Mouse (Mus musculus) frontal cortex, postnatal 10 days (tissue): ENCODE data around the gene Ghdc.
A peak's percentile ranks its signal among the peaks of the same experiment; 100 is the strongest.

ENCODE experiments used
- DNase-seq, 2 experiments: peaks; one replicate each; pipeline ENCODE4 v3.0.0; 2022; ENCODE audit warnings: low spot score in 2 of 2, mixed read lengths in 1 of 2

The Ghdc gene

DNA sequence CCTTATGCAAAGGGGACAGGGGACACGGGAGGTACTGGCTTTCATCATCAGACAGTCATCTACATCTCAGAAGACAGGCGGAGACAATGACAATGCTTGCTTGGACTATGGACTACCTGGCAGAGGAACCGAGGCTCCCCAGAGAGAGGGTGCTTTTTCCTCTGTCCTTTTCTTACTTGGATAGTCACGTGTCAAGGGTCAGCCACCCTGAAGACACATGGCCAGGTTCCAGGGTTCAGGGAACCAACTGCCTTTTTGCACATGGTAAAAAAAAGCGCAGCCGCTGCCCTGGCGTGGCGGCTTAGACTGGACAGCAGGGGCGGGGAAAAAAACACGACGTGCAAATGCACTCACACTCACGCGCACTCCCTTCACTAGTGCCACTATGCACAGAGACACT, 11.8 kb upstream of the Ghdc start:
- DNase-seq = no peak

- DNase-seq = no peak
Observed at GRCm38 (mm10) chr11:100781763-100782475, 11.2 kb upstream of the Ghdc start.

DNA sequence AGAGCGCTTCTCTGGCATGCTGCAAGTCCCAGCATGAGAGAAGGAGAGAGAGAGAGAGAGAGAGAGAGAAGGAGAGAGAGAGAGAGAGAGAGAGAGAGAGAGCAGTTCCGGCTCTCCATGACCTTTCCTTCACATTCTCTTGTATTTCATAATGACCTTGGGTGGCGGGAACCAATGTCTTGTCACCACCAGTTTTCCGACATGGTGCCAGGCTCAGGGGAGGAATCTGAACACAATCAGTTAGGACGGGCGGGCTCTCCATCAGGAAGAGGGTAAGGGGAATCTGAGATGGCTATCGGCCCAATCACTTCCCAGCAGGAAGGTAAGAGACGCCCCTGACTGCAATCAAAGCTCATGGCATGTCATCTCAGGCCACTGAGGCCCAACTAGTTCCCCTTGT, 9.5 kb upstream of the Ghdc start:
- no peak for DNase-seq

DNA sequence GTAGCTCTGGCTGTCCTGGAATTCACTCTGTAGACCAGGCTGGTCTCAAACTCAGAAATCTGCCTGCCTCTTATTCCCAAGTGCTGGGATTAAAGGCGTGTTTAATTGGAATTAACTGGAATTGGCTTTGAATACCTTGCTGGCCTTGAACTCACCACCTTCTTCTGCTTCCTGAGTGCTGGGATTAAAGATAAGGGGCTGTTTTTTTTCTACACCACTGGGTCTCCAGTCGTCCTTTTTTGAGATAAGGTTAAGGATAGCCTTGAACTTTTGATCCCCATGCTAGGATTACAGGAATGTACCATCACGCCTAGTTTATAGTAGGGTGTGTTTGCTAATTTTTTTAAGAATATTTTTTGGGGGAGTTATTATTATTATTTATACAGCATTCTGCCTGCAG, 7.3 kb upstream of the Ghdc start:
- no peak for DNase-seq

- no peak for DNase-seq
Observed at GRCm38 (mm10) chr11:100775921-100776320, 5.2 kb upstream of the Ghdc start.

GRCm38 (mm10) chr11:100774261-100774660, 3.5 kb upstream of the Ghdc start:
- no peak for DNase-seq

GRCm38 (mm10) chr11:100769980-100770379, 777 bp downstream of the Ghdc start:
- no peak for DNase-seq

- DNase-seq = no peak
Observed at GRCm38 (mm10) chr11:100767871-100768270, 2.9 kb downstream of the Ghdc start.

- no peak for DNase-seq
Observed at GRCm38 (mm10) chr11:100766726-100767125, 4.0 kb downstream of the Ghdc start.

- DNase-seq = no peak
Observed at GRCm38 (mm10) chr11:100762831-100763230, 7.9 kb downstream of the Ghdc start, which contains the start of gene Hcrt. Gene Hcrt, minus strand, starts transcription at chr11:100762931.

GRCm38 (mm10) chr11:100761547-100762045, 9.2 kb downstream of the Ghdc start:
- DNase-seq = peak; percentile 70 to 86

DNA sequence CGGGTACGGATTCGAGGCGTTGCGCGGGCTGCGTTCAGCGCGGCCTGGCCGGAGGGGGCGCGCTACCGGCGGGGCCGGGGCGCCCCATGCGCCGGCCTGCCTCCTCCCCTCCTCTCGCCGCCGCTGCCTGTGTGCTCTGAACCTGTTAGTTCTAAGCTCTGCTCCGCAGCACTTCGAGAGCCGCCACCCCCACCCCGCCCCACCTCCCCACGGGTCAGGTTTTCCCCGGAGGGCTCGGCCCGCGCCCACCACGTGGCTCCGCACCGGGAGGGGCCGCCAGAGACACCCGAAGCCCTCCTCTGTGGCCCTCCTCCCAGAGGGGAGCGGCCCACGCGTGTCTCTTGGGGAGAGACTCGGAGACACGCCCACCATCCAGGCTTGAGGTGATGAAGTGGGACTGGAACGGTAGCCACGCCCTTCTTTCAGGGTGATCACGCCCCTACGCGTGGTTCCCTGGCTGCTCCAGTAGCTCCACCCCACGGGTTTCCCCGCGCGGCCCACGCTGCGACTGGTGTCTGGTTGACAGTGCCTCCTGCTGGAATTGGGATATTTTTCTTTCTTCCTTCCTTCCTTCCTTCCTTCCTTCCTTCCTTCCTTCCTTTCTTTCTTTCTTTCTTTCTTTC, 11.0 kb downstream of the Ghdc start, which contains the start of gene Kcnh4:
Gene Kcnh4 (minus strand): TSS at position 332 of the 623 bp plus-strand sequence.
- peak; percentile 87 to 89 for DNase-seq

DNA sequence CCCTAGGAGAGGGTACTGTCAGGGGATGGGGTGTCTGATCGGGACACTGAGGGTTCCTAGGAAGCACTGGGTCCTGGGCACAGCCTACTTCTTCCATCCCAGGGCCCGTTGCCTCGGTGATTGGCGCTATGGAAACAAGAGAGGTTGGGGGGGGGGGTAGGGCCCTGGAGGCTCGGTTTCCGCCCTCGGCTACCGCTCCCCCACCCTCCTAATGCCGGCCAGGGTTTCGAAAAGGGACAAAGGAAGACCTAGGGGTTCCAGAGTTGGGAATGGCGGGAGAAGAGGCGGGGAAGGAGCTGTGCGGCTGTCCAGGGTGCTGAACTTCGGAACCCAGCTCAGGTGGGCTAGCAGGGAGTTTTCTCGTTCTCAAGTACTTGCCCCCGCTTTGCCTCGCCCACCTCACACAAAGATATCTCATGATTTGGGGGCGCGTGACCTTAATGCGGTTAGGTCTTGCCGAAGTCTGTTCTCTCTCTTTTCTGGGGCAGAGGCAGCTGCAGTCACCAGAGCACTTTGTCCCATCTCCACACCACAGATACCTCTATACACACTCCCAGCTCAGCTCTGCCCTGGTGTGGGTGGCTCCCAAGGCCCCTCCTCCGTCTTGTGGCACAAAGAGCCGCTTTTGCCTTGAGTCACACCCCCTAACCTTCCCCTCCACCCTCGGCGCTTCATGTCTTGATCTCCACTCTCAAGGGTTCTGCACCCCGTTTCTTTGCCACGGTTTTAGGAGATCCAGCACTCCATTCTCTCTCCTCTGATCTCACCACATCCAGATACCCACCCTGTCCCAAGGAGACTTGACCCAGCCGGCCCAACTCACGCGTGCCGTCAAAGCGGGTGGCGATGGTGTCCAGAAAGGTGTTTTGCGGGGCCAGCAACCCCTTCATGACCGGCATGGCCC, 11.8 kb downstream of the Ghdc start:
- DNase-seq = peak in 1 of 2 experiments; percentile 37

DNA sequence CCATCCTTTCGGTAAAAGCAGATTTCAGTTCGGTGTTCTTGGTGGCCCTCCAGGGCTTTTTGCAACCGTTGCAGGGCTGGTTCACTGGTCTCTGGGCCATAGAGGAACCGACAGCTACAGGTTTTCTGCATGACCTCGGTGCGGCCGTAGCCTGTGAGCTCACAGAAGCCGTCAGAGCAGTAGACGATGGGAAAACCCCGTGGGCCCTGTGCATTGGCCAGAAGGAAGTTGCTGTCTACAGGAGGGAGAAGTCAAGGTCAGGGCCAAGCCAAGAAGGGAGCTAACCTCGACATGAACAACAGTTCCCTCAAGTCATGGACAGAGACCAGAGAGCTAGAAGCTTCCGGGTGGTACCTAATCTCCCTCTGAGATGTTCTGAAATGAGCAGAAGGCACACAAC, 13.2 kb downstream of the Ghdc start:
- DNase-seq = no peak

GRCm38 (mm10) chr11:100756476-100756875, 14.3 kb downstream of the Ghdc start:
- no peak for DNase-seq

- DNase-seq = no peak
Observed at GRCm38 (mm10) chr11:100754693-100755057, 16.1 kb downstream of the Ghdc start.

DNA sequence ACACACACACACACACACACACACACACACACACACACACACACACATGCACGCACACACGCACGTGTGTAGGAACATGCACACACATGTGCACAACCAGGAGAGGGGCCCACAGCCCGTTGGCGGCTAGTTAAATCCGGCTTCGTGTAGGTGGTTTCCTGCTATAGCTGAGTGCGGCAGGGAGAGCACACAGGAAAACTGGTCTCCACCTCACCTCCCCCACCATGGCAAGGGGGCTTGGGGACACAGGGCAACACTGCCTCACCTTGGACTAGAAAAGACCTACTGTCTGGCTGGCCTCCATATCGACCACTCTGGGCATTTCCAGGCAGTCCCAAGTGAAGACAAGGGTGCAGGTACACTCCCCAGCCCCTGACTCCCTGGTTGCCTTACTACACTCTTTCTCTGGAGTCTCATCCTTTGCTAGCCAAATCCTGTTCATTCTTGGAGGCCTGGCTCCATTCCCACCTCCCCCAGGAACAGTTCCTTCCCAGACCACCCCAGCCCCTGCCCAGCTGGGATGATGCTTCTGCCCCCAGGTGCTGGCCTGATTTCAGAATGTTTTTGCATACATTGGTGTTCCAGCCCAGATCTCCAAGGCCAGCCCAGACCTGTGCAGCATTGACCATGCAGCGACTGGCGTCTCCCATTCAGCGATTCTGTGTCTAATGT, 16.6 kb downstream of the Ghdc start:
- DNase-seq = peak; percentile 47 to 64

DNA sequence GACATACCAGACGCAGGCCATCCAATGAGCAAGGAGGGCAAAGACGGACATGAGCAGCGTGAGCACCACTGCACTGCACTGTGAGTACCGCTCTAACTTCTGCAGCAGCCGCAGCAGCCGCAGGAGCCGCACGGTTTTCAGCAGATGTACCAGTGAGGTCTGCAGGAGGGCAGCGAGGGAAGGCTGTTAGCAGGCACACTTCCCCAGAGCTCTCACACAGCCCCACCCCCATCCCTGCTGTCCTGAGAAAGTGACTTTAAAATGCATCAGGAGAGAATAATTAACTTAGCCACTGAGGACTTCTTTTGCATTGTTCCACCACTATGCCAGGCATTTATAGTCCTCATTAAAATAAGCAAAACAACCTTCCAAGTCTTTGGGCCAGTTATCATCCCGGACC, 18.5 kb downstream of the Ghdc start:
- DNase-seq = no peak

DNA sequence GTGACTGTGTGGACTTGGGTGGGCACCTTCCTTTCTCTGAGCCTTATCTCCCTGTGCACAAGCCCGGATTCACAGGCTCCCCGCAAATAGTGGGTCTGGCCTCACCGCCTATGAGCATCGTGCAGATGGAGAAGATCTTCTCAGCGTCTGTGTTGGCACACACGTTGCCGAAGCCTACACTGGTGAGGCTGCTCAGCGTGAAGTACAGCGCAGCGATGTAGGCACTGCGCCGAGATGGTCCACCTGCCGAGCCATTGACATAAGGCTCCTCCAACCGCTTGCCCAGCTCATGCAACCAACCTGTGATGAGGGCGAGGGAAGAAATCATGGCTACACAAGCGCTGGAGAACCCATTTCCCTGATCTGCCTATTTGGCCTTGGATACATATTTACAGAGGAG, 20.6 kb downstream of the Ghdc start:
- DNase-seq = no peak

GRCm38 (mm10) chr11:100749469-100749868, 21.3 kb downstream of the Ghdc start:
- no peak for DNase-seq

GRCm38 (mm10) chr11:100748620-100749019, 22.1 kb downstream of the Ghdc start:
- DNase-seq = no peak

DNA sequence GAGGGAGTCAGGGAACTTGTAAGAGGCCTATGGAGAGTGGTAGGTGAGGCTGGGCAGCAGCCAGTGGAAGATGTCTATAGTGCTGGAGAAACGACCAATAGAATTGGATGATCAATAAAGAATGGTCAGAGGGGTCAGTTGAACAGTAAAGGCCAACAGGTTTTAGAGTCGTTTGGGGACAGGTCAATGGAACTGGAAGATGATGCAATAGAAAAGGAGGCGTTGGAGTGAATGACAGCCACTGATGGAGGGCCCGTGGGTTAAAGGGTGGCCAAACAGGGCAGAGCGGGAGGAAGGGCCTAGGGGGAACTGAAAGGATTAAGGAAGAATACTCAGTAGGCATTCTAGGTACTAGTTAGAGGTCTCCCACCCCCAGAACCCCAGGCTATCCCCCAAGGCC, 23.6 kb downstream of the Ghdc start:
- DNase-seq = no peak
